Mouse (Mus musculus) midbrain, embryonic 10.5 days (tissue): ENCODE measurements around the gene Hist1h4c. TPM values are rescaled to one million over a fixed set of nuclear protein-coding genes. Genes with fewer than 3 reads are reported as not detected.

Experiments
- microRNA-seq: library from miRNA; unstranded; fragments of <30 nt; microRNA quantifications from one replicate; pipeline ENCODE4, GENCODE M21; 2017
- polyA plus RNA-seq: library from polyadenylated mRNA; unstranded; fragments of >200 nt; fragmentation: Nextera tagmentation; extraction: Ambion mirVana; gene quantifications from 2 replicates; pipeline ENCODE4 v1.2.1, GENCODE M21; 2016

Gene Hist1h4c
- polyA plus RNA-seq, 1 experiment from 2014 or later: 4.9 TPM

Small RNA genes lying within 50 kb of the gene (microRNA-seq; reads per million reads assigned to microRNA genes)
- gene Gm44314 (not detected), gene Gm44350 (not detected)

Other genes with a start within 250 kb of the Hist1h4c start
- gene Btn1a1, start 232.6 kb downstream of the Hist1h4c start, polyA plus RNA-seq: 0.04 and 0.06 TPM in 2 replicates
- gene Btn2a2, start 209.6 kb downstream of the Hist1h4c start, polyA plus RNA-seq: 0.26 and 0.38 TPM in 2 replicates
- 2.0 and 4.1 TPM in 2 replicates for gene Hist1h4h, start 167.4 kb downstream of the Hist1h4c start, polyA plus RNA-seq
- gene Hist1h2af, start 164.5 kb downstream of the Hist1h4c start, polyA plus RNA-seq: 4.7 and 9.5 TPM in 2 replicates
- 5.5 and 5.6 TPM in 2 replicates for gene Hist1h3g, start 163.0 kb downstream of the Hist1h4c start, polyA plus RNA-seq
- gene Hist1h2bh, start 155.1 kb downstream of the Hist1h4c start, polyA plus RNA-seq: 1.00 and 1.0 TPM in 2 replicates
- gene Hist1h3f, start 154.4 kb downstream of the Hist1h4c start, polyA plus RNA-seq: 1.1 and 1.5 TPM in 2 replicates
- 1.7 TPM in 1 of 2 replicates, not detected in the other for gene Hist1h4f, start 146.8 kb downstream of the Hist1h4c start, polyA plus RNA-seq
- 0.58 and 0.63 TPM in 2 replicates for gene Hist1h1d, start 145.2 kb downstream of the Hist1h4c start, polyA plus RNA-seq
- 5.1 and 7.2 TPM in 2 replicates for gene Hist1h3e, start 136.1 kb downstream of the Hist1h4c start, polyA plus RNA-seq
- 85.6 and 104 TPM in 2 replicates for gene Hist1h2ae, start 127.2 kb downstream of the Hist1h4c start, polyA plus RNA-seq
- gene Hist1h2bg, start 127.1 kb downstream of the Hist1h4c start, polyA plus RNA-seq: 4.5 and 6.4 TPM in 2 replicates
- 3.8 TPM in 2 replicates for gene Hist1h2bf, start 124.3 kb downstream of the Hist1h4c start, polyA plus RNA-seq
- gene Hist1h2ad, start 124.1 kb downstream of the Hist1h4c start, polyA plus RNA-seq: 0.67 and 1.3 TPM in 2 replicates
- 6.2 and 10.8 TPM in 2 replicates for gene Hist1h3d, start 122.7 kb downstream of the Hist1h4c start, polyA plus RNA-seq
- gene Hist1h4d, start 116.9 kb downstream of the Hist1h4c start, polyA plus RNA-seq: 95.1 and 103 TPM in 2 replicates
- gene Hist1h2be, start 77.3 kb downstream of the Hist1h4c start, polyA plus RNA-seq: 3.1 and 3.2 TPM in 2 replicates
- 18.0 and 22.4 TPM in 2 replicates for gene Hist1h1e, start 75.9 kb downstream of the Hist1h4c start, polyA plus RNA-seq
- 1.3 TPM in 2 replicates for gene Hist1h2ac, start 14.5 kb downstream of the Hist1h4c start, polyA plus RNA-seq
- 22.1 and 23.9 TPM in 2 replicates for gene Hist1h2bc, start 14.3 kb downstream of the Hist1h4c start, polyA plus RNA-seq
- not detected in 2 replicates for gene Hist1h1t, start 2.6 kb downstream of the Hist1h4c start, polyA plus RNA-seq
- 2.3 and 2.5 TPM in 2 replicates for gene Hfe, start 12.4 kb upstream of the Hist1h4c start, polyA plus RNA-seq
- gene Hist1h1c, start 40.4 kb upstream of the Hist1h4c start, polyA plus RNA-seq: 8.8 and 9.5 TPM in 2 replicates
- gene Hist1h3c, start 47.1 kb upstream of the Hist1h4c start, polyA plus RNA-seq: 7.3 and 9.5 TPM in 2 replicates
- gene Hist1h2bb, start 48.3 kb upstream of the Hist1h4c start, polyA plus RNA-seq: 2.3 and 2.4 TPM in 2 replicates
- 44.4 and 45.3 TPM in 2 replicates for gene Hist1h2ab, start 52.7 kb upstream of the Hist1h4c start, polyA plus RNA-seq
- 8.1 and 11.3 TPM in 2 replicates for gene Hist1h3b, start 53.8 kb upstream of the Hist1h4c start, polyA plus RNA-seq
- 4.9 and 6.9 TPM in 2 replicates for gene Hist1h4b, start 58.6 kb upstream of the Hist1h4c start, polyA plus RNA-seq
- 0.42 TPM in 1 of 2 replicates, not detected in the other for gene Hist1h4a, start 62.8 kb upstream of the Hist1h4c start, polyA plus RNA-seq
- gene Hist1h3a, start 63.9 kb upstream of the Hist1h4c start, polyA plus RNA-seq: 3.6 and 3.9 TPM in 2 replicates
- gene Hist1h1a, start 65.2 kb upstream of the Hist1h4c start, polyA plus RNA-seq: 1.7 and 2.7 TPM in 2 replicates
- gene Trim38, start 71.5 kb upstream of the Hist1h4c start, polyA plus RNA-seq: 0.20 TPM in 1 of 2 replicates, not detected in the other
- not detected in 2 replicates for gene Slc17a2, start 108.5 kb upstream of the Hist1h4c start, polyA plus RNA-seq
- not detected in 2 replicates for gene Slc17a3, start 141.0 kb upstream of the Hist1h4c start, polyA plus RNA-seq
- not detected in 2 replicates for gene Slc17a1, start 169.3 kb upstream of the Hist1h4c start, polyA plus RNA-seq
- not detected in 2 replicates for gene Slc17a4, start 216.6 kb upstream of the Hist1h4c start, polyA plus RNA-seq
- not detected in 2 replicates for gene Hist1h2ba, start 235.7 kb upstream of the Hist1h4c start, polyA plus RNA-seq
- not detected in 2 replicates for gene Hist1h2aa, start 236.0 kb upstream of the Hist1h4c start, polyA plus RNA-seq